Mouse (Mus musculus): Measurements from ENCODE around the gene Tbc1d5. TPM values are rescaled to one million over a fixed set of nuclear protein-coding genes. Genes with fewer than 3 reads are reported as not detected.

Tbc1d5 gene
- total RNA-seq, 1 experiment = 3.8 TPM

GRCm38 (mm10) chr17:51043869-51044268 lies 135.3 kb downstream of the Tbc1d5 start:
- in situ Hi-C loops (cut with MboI; ENCODE audit: low sequenced_read_pairs in 2 of 2, unreplicated experiment in 2 of 2) = no loop called here
- no peak overlapping the region for H3K9ac ChIP-seq (ENCODE audit: insufficient read depth, low read depth, low read length, poor library complexity, severe bottlenecking)
- H3K36me3 ChIP-seq (ENCODE audit: control insufficient read depth, insufficient read depth, low read length, poor library complexity, severe bottlenecking) = no peaks in the 10 kb centered on the region
- no peak overlapping the region for H3K27ac ChIP-seq (ENCODE audit: insufficient read depth, low read depth, low read length, poor library complexity, severe bottlenecking)
- H3K4me3 ChIP-seq (ENCODE audit: insufficient read depth in 1 of 2, low read depth in 1 of 2, low read length in 2 of 2, poor library complexity in 1 of 2, severe bottlenecking in 1 of 2) = no peak overlapping the region
- TF ChIP-seq MAFK (IDR thresholded peaks at IDR 0.05; ENCODE audit: insufficient read depth, low read depth, low read length) (no peak), ZNF384 (IDR thresholded peaks at IDR 0.05; ENCODE audit: low read depth, low read length) (no peak), CHD2 (IDR thresholded peaks at IDR 0.05; ENCODE audit: low read depth, low read length) (no peak), ZC3H11A (IDR thresholded peaks at IDR 0.05; ENCODE audit: borderline replicate concordance, low read depth, low read length) (no peak), HCFC1 (IDR thresholded peaks at IDR 0.05; ENCODE audit: borderline replicate concordance, insufficient read depth, low read length) (no peak)
- H3K9me3 ChIP-seq (ENCODE audit: control insufficient read depth, insufficient read depth, low read depth, low read length) = no peaks in the 10 kb centered on the region
- no peaks in the 10 kb centered on the region for H3K4me1 ChIP-seq (ENCODE audit: control insufficient read depth in 2 of 2, insufficient read depth in 2 of 2, low read length in 2 of 2, poor library complexity in 1 of 2)
- DNase-seq (ENCODE audit: low read depth, low spot score) = no peak

- no peak for DNase-seq (ENCODE audit: low read depth, low spot score)
- no peaks in the 10 kb centered on the region for H3K4me1 ChIP-seq (ENCODE audit: control insufficient read depth in 2 of 2, insufficient read depth in 2 of 2, low read length in 2 of 2, poor library complexity in 1 of 2)
- H3K4me3 ChIP-seq (ENCODE audit: insufficient read depth in 1 of 2, low read depth in 1 of 2, low read length in 2 of 2, poor library complexity in 1 of 2, severe bottlenecking in 1 of 2) = no peak overlapping the region
- H3K9me3 ChIP-seq (ENCODE audit: control insufficient read depth, insufficient read depth, low read depth, low read length) = no peaks in the 10 kb centered on the region
- no peak overlapping the region for H3K9ac ChIP-seq (ENCODE audit: insufficient read depth, low read depth, low read length, poor library complexity, severe bottlenecking)
- H3K36me3 ChIP-seq (ENCODE audit: control insufficient read depth, insufficient read depth, low read length, poor library complexity, severe bottlenecking) = no peaks in the 10 kb centered on the region
- H3K27ac ChIP-seq (ENCODE audit: insufficient read depth, low read depth, low read length, poor library complexity, severe bottlenecking) = no peak overlapping the region
- TF ChIP-seq ZC3H11A (IDR thresholded peaks at IDR 0.05; ENCODE audit: borderline replicate concordance, low read depth, low read length) (no peak), CHD2 (IDR thresholded peaks at IDR 0.05; ENCODE audit: low read depth, low read length) (no peak), HCFC1 (IDR thresholded peaks at IDR 0.05; ENCODE audit: borderline replicate concordance, insufficient read depth, low read length) (no peak), ZNF384 (IDR thresholded peaks at IDR 0.05; ENCODE audit: low read depth, low read length) (no peak), MAFK (IDR thresholded peaks at IDR 0.05; ENCODE audit: insufficient read depth, low read depth, low read length) (no peak)
- in situ Hi-C loops (cut with MboI; ENCODE audit: low sequenced_read_pairs in 2 of 2, unreplicated experiment in 2 of 2) = no loop called here
Observed at GRCm38 (mm10) chr17:51040861-51041260, 138.3 kb downstream of the Tbc1d5 start.

GRCm38 (mm10) chr17:51023227-51023626 lies 155.9 kb downstream of the Tbc1d5 start:
- Histone ChIP-seq H3K36me3 (ENCODE audit: control insufficient read depth, insufficient read depth, low read length, poor library complexity, severe bottlenecking) (no peaks in the 10 kb centered on the region), H3K4me1 (ENCODE audit: control insufficient read depth in 2 of 2, insufficient read depth in 2 of 2, low read length in 2 of 2, poor library complexity in 1 of 2) (no peaks in the 10 kb centered on the region), H3K9ac (ENCODE audit: insufficient read depth, low read depth, low read length, poor library complexity, severe bottlenecking) (no peak overlapping the region), H3K27ac (ENCODE audit: insufficient read depth, low read depth, low read length, poor library complexity, severe bottlenecking) (no peak overlapping the region), H3K4me3 (ENCODE audit: insufficient read depth in 1 of 2, low read depth in 1 of 2, low read length in 2 of 2, poor library complexity in 1 of 2, severe bottlenecking in 1 of 2) (no peak overlapping the region), H3K9me3 (ENCODE audit: control insufficient read depth, insufficient read depth, low read depth, low read length) (no peaks in the 10 kb centered on the region)
- no peak for TF ChIP-seq ZC3H11A (IDR thresholded peaks at IDR 0.05; ENCODE audit: borderline replicate concordance, low read depth, low read length)
- no peak for TF ChIP-seq MAFK (IDR thresholded peaks at IDR 0.05; ENCODE audit: insufficient read depth, low read depth, low read length)
- no peak for TF ChIP-seq ZNF384 (IDR thresholded peaks at IDR 0.05; ENCODE audit: low read depth, low read length)
- TF ChIP-seq CHD2 (IDR thresholded peaks at IDR 0.05; ENCODE audit: low read depth, low read length) = no peak
- no peak for TF ChIP-seq HCFC1 (IDR thresholded peaks at IDR 0.05; ENCODE audit: borderline replicate concordance, insufficient read depth, low read length)
- in situ Hi-C loops (cut with MboI; ENCODE audit: low sequenced_read_pairs in 2 of 2, unreplicated experiment in 2 of 2) = no loop called here
- DNase-seq (ENCODE audit: low read depth, low spot score) = no peak

- Histone ChIP-seq H3K27ac (ENCODE audit: insufficient read depth, low read depth, low read length, poor library complexity, severe bottlenecking) (no peak overlapping the region), H3K4me3 (ENCODE audit: insufficient read depth in 1 of 2, low read depth in 1 of 2, low read length in 2 of 2, poor library complexity in 1 of 2, severe bottlenecking in 1 of 2) (no peak overlapping the region), H3K9me3 (ENCODE audit: control insufficient read depth, insufficient read depth, low read depth, low read length) (no peaks in the 10 kb centered on the region), H3K9ac (ENCODE audit: insufficient read depth, low read depth, low read length, poor library complexity, severe bottlenecking) (no peak overlapping the region), H3K4me1 (ENCODE audit: control insufficient read depth in 2 of 2, insufficient read depth in 2 of 2, low read length in 2 of 2, poor library complexity in 1 of 2) (no peaks in the 10 kb centered on the region), H3K36me3 (ENCODE audit: control insufficient read depth, insufficient read depth, low read length, poor library complexity, severe bottlenecking) (no peaks in the 10 kb centered on the region)
- in situ Hi-C loops (cut with MboI; ENCODE audit: low sequenced_read_pairs in 2 of 2, unreplicated experiment in 2 of 2) = no loop called here
- no peak for DNase-seq (ENCODE audit: low read depth, low spot score)
- TF ChIP-seq MAFK (IDR thresholded peaks at IDR 0.05; ENCODE audit: insufficient read depth, low read depth, low read length) (no peak), ZNF384 (IDR thresholded peaks at IDR 0.05; ENCODE audit: low read depth, low read length) (no peak), CHD2 (IDR thresholded peaks at IDR 0.05; ENCODE audit: low read depth, low read length) (no peak), ZC3H11A (IDR thresholded peaks at IDR 0.05; ENCODE audit: borderline replicate concordance, low read depth, low read length) (no peak), HCFC1 (IDR thresholded peaks at IDR 0.05; ENCODE audit: borderline replicate concordance, insufficient read depth, low read length) (no peak)
Observed at GRCm38 (mm10) chr17:51016384-51016783, 162.8 kb downstream of the Tbc1d5 start.

GRCm38 (mm10) chr17:51013908-51014307 lies 165.2 kb downstream of the Tbc1d5 start:
- no peak for DNase-seq (ENCODE audit: low read depth, low spot score)
- Histone ChIP-seq H3K27ac (ENCODE audit: insufficient read depth, low read depth, low read length, poor library complexity, severe bottlenecking) (no peak overlapping the region), H3K9ac (ENCODE audit: insufficient read depth, low read depth, low read length, poor library complexity, severe bottlenecking) (no peak overlapping the region), H3K4me1 (ENCODE audit: control insufficient read depth in 2 of 2, insufficient read depth in 2 of 2, low read length in 2 of 2, poor library complexity in 1 of 2) (no peaks in the 10 kb centered on the region), H3K36me3 (ENCODE audit: control insufficient read depth, insufficient read depth, low read length, poor library complexity, severe bottlenecking) (no peaks in the 10 kb centered on the region), H3K4me3 (ENCODE audit: insufficient read depth in 1 of 2, low read depth in 1 of 2, low read length in 2 of 2, poor library complexity in 1 of 2, severe bottlenecking in 1 of 2) (no peak overlapping the region), H3K9me3 (ENCODE audit: control insufficient read depth, insufficient read depth, low read depth, low read length) (no peaks in the 10 kb centered on the region)
- in situ Hi-C loops (cut with MboI; ENCODE audit: low sequenced_read_pairs in 2 of 2, unreplicated experiment in 2 of 2) = no loop called here
- TF ChIP-seq CHD2 (IDR thresholded peaks at IDR 0.05; ENCODE audit: low read depth, low read length) (no peak), HCFC1 (IDR thresholded peaks at IDR 0.05; ENCODE audit: borderline replicate concordance, insufficient read depth, low read length) (no peak), MAFK (IDR thresholded peaks at IDR 0.05; ENCODE audit: insufficient read depth, low read depth, low read length) (no peak), ZC3H11A (IDR thresholded peaks at IDR 0.05; ENCODE audit: borderline replicate concordance, low read depth, low read length) (no peak), ZNF384 (IDR thresholded peaks at IDR 0.05; ENCODE audit: low read depth, low read length) (no peak)
